Mouse (Mus musculus): ENCODE data around the gene Stat6.

- no peak for TF ChIP-seq GATA1 (IDR thresholded peaks at IDR 0.05; ENCODE audit: borderline replicate concordance, low read length)
- TF ChIP-seq FLI1 (IDR thresholded peaks at IDR 0.05; ENCODE audit: low read length): no peak
These were observed 10.0 kb upstream of the Stat6 start for GRCm38 (mm10) chr10:127632668-127633271.

Data from megakaryocyte, embryonic 14.5 days (primary cell).